Mouse (Mus musculus): ENCODE data around the gene Snx1. TPM values are rescaled to one million over a fixed set of nuclear protein-coding genes. Genes with fewer than 3 reads are reported as not detected.
A peak's percentile ranks its signal among the peaks of the same experiment; 100 is the strongest.

The Snx1 gene
- polyA plus RNA-seq, 1 experiment from 2014 or later: 136 TPM

DNA sequence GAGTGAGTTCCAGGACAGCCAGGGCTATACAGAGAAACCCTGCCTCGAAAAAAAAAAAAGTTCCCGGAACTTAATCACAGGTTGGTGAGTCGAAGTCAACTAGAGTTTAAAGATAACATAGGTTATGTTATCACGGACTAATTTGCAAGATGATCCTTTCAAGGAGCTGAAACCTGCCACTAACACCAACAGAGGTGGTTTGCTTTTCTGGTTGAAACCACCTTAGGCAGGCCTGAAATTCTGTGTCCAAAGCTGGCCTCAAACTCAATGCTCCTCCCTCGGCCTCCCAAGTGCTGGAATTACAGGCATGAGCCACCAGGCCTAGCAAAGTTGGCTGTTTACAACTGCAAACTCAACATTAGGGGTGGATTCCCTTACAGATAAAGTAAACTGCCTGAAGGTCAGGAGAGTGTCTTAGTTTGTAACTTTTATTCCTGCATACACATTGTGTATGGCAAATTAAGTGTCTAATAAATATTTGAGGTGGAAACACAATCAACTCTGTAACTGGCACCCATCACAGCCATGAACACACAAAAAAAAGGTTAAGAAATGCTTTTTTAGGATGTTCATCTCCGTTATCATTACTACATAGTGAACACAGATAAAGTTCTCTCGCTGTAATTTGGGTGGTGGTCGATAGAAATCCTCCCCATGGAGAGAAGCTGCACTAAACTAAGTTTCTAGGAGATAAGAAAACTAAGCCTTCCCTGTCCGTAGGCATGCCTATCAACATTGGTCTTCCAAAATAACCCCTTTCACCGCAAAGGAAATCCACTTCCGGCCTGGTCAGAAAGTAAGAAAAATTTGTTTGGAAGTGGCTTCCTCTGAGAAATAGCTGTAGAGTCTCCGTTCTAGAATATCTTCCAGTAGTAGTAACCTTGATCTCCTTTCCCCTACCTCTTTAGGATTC lies 588 bp downstream of the Snx1 start:
- Histone ChIP-seq H3K4me2 (replicated peaks) (peak overlapping the region; percentile 80), H3K4me3 (peak overlapping the region; percentile 64), H3K4me1 (peaks cover 33% of the 10 kb centered on the region), H3K9me3 (no peaks in the 10 kb centered on the region), H3K27ac (replicated peaks) (peak overlapping the region; percentile 92), H3K27me3 (no peaks in the 10 kb centered on the region), H3K36me3 (no peaks in the 10 kb centered on the region), H3K9ac (replicated peaks) (no peak overlapping the region)
- WGBS: 64% methylated on average over 12 of the region's 12 CpGs
- ATAC-seq (ENCODE audit: low FRiP score, low read depth): no peak

DNA sequence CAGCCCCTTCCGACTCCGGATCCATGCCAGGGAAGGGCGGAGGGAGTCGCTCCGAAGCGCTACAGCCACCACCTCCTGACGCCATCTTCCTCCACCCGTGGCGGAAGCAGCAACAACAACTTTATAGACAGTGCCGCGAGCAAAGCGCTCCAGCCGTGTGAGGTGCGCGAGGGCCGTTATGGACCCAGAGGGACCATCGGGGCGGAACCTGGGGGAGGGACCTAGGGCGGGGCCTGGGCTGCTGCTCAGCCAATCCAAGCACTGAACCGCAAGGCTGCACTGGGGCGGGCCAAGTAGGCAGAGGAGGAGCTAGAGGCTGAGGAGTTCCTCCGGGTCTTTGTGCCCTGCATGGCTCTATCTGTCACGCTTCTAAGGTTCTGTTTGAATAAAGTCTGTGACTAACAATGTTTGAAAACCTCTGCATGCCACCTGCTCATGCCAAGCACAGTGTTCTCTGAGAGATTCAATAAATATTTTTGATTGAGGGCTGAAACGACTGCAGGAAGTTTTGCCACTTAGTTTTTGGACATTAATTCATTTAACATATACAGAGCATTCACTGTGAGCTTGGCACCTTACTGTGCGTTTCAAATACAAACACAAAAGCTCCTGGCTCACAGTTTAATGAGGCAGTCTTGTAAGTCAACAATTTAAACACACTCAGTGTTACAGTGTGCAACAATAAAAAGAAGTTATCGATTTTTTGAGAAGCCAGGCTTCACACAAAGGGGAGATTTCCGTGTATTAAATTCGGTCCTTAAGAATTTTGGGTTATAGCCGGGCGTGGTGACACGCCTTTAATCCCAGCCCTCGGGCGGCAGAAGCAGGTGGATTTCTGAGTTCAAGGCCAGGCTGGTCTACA lies 1.5 kb downstream of the Snx1 start:
- H3K9me3 ChIP-seq: no peaks in the 10 kb centered on the region
- no peaks in the 10 kb centered on the region for H3K27me3 ChIP-seq
- H3K36me3 ChIP-seq: no peaks in the 10 kb centered on the region
- peak overlapping the region; percentile 92 for H3K27ac ChIP-seq (replicated peaks)
- H3K9ac ChIP-seq (replicated peaks): peak overlapping the region; percentile 87
- peak; percentile 98 for ATAC-seq (ENCODE audit: low FRiP score, low read depth)
- peaks cover 33% of the 10 kb centered on the region for H3K4me1 ChIP-seq
- H3K4me2 ChIP-seq (replicated peaks): peak overlapping the region; percentile 60
- peak overlapping the region; percentile 77 for H3K4me3 ChIP-seq
- WGBS: 13% methylated on average over 33 of the region's 33 CpGs

DNA sequence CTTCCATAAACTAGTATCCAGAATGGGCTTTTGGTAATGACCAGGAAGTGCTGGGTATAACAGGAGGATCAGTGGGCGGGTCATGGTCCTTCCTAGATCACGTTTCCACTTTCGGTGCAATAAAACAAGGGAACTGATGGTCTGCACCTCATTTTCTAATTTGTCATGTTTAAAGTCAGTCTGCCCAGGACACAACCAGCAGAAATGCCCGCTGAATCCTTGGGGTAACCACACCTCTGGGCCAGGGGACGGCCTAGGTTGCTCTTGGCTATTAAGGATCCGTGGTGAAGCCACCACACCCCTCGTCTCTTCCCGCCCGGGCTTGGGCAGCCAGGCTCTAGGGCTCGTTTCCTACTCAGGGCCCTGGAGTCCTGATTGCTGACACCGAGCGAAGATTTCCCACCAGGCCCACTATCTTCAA lies 2.3 kb downstream of the Snx1 start:
- no peaks in the 10 kb centered on the region for H3K27me3 ChIP-seq
- peaks cover 33% of the 10 kb centered on the region for H3K4me1 ChIP-seq
- under 1% methylated on average over 12 of the region's 12 CpGs for WGBS
- H3K27ac ChIP-seq (replicated peaks): peak overlapping the region; percentile 92
- H3K4me3 ChIP-seq: peak overlapping the region; percentile 77
- H3K9ac ChIP-seq (replicated peaks): peak overlapping the region; percentile 87
- peak overlapping the region; percentile 60 for H3K4me2 ChIP-seq (replicated peaks)
- ATAC-seq (ENCODE audit: low FRiP score, low read depth): peak; percentile 24
- no peaks in the 10 kb centered on the region for H3K36me3 ChIP-seq
- no peaks in the 10 kb centered on the region for H3K9me3 ChIP-seq

DNA sequence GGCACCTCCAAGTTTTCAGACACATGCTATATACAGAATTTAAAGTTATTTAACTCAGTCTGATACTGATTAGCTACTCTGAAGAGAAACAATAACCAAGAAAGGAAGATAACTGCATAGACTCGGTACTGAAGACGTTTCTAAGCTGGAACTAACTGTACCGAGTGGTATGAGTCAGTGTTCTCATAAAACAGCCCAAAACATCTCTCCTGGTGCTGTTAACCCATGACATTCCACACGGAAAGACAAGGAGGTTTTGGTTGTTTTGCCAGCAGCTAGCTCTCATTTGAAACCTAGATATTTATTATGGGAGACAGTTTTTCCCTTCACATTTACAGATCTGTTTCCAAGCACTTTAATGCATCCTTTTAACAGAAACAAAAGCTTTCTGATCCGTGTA lies 2.7 kb downstream of the Snx1 start:
- Histone ChIP-seq H3K36me3 (no peaks in the 10 kb centered on the region), H3K9ac (replicated peaks) (peak overlapping the region; percentile 87), H3K27ac (replicated peaks) (no peak overlapping the region), H3K27me3 (no peaks in the 10 kb centered on the region), H3K4me3 (peak overlapping the region; percentile 77), H3K4me1 (peaks cover 33% of the 10 kb centered on the region), H3K4me2 (replicated peaks) (peak overlapping the region; percentile 60), H3K9me3 (no peaks in the 10 kb centered on the region)
- ATAC-seq (ENCODE audit: low FRiP score, low read depth): no peak
- WGBS: 19% methylated on average over 5 of the region's 5 CpGs

DNA sequence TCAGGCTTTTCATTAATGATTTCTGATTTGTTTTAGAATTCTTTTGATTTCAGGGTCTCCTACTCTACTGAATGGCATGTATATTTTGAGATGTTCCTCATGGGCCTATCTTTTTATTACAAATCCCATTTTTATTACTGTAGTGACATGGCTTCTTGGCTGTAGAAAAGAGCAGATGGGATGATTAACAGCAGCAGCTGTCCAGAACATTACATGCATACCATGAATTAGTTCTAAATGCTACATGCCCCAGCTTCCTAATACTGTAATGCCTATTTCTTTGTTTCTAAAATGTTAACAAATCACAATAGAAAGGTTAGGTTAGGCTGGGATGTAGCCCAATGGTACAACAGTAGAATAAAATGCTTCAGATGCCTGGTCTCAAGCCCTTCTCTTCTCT lies 5.0 kb downstream of the Snx1 start:
- no peak for ATAC-seq (ENCODE audit: low FRiP score, low read depth)
- no peak overlapping the region for H3K4me3 ChIP-seq
- 0 out of 2 replicates have a peak, but pooled peaks cover 1% of the 10 kb centered on the region for H3K36me3 ChIP-seq
- no peak overlapping the region for H3K4me2 ChIP-seq (replicated peaks)
- no peak overlapping the region for H3K27ac ChIP-seq (replicated peaks)
- no peak overlapping the region for H3K9ac ChIP-seq (replicated peaks)
- H3K27me3 ChIP-seq: no peaks in the 10 kb centered on the region
- H3K4me1 ChIP-seq: peaks cover 27% of the 10 kb centered on the region
- no peaks in the 10 kb centered on the region for H3K9me3 ChIP-seq

DNA sequence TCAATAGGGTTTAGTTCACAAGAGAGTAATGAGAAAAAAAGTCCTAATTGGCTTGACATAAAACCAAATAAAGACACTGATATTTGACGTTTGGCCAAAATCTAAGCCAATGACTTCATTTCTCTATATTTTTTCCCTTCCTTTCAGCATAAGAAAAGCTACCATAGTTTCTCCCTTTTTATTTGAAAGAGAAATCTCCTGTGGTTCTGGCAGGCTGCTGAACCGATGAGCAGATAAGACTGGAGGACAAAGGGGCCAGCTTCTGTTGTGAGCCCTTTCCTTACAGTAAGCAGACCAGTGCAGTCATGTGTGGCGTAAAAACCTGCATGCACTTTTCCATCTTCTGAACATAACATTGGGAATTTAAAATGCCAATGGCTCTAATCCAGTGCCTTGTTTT lies 5.4 kb downstream of the Snx1 start:
- H3K4me3 ChIP-seq: no peak overlapping the region
- H3K9ac ChIP-seq (replicated peaks): no peak overlapping the region
- no peaks in the 10 kb centered on the region for H3K9me3 ChIP-seq
- H3K4me1 ChIP-seq: peaks cover 25% of the 10 kb centered on the region
- no peak for ATAC-seq (ENCODE audit: low FRiP score, low read depth)
- H3K27me3 ChIP-seq: no peaks in the 10 kb centered on the region
- 87% methylated on average over 3 of the region's 3 CpGs for WGBS
- H3K36me3 ChIP-seq: 0 out of 2 replicates have a peak, but pooled peaks cover 6% of the 10 kb centered on the region
- H3K27ac ChIP-seq (replicated peaks): no peak overlapping the region
- no peak overlapping the region for H3K4me2 ChIP-seq (replicated peaks)

DNA sequence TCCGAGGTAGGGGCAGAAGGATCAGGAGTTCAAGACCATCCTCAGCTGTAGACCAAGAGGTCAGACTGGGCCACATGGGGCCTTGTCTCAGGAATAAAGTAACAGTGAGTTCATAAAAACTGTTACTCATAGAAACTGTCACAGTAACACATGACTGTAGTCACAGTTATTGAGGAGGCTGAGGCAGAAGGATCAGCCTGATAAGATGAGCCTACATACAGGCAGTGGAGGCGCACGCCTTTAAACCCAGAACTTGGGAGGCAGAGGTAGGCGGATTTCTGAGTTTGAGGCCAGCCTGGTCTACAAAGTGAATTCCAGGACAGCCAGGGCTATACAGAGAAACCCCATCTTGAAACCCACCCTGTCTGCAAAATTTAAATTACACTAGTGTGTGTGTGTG lies 6.3 kb downstream of the Snx1 start:
- no peak for ATAC-seq (ENCODE audit: low FRiP score, low read depth)
- no peak overlapping the region for H3K4me3 ChIP-seq
- no peaks in the 10 kb centered on the region for H3K9me3 ChIP-seq
- H3K27me3 ChIP-seq: no peaks in the 10 kb centered on the region
- WGBS: 93% methylated on average over 4 of the region's 4 CpGs
- no peak overlapping the region for H3K27ac ChIP-seq (replicated peaks)
- H3K9ac ChIP-seq (replicated peaks): no peak overlapping the region
- peaks cover 16% of the 10 kb centered on the region for H3K4me1 ChIP-seq
- peaks cover 10% of the 10 kb centered on the region; the same call in 1 of the 2 replicates for H3K36me3 ChIP-seq
- H3K4me2 ChIP-seq (replicated peaks): no peak overlapping the region

DNA sequence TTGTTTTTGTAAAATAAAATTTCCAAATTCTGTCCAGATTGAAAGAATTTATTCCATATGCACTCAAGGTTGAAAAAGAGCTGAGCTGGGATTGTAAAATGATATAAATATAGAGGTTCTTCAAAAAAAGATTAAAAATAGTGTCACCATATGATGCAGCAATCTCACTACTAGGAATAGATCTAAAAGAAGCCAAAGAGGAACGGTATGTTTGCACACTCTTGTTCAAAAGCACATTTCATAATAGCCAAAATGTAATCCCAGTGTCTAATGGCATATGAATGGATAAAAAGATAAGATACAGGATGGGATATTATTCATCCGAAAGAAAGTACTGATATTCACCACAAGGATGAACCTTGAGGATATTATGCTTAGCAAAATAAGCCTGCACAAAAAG lies 6.9 kb downstream of the Snx1 start:
- Histone ChIP-seq H3K36me3 (peaks cover 15% of the 10 kb centered on the region; the same call in 1 of the 2 replicates), H3K9ac (replicated peaks) (no peak overlapping the region), H3K4me2 (replicated peaks) (no peak overlapping the region), H3K9me3 (no peaks in the 10 kb centered on the region), H3K27ac (replicated peaks) (no peak overlapping the region), H3K4me1 (peaks cover 16% of the 10 kb centered on the region), H3K27me3 (no peaks in the 10 kb centered on the region), H3K4me3 (no peak overlapping the region)
- 95% methylated on average over 2 of the region's 2 CpGs for WGBS
- ATAC-seq (ENCODE audit: low FRiP score, low read depth): no peak

DNA sequence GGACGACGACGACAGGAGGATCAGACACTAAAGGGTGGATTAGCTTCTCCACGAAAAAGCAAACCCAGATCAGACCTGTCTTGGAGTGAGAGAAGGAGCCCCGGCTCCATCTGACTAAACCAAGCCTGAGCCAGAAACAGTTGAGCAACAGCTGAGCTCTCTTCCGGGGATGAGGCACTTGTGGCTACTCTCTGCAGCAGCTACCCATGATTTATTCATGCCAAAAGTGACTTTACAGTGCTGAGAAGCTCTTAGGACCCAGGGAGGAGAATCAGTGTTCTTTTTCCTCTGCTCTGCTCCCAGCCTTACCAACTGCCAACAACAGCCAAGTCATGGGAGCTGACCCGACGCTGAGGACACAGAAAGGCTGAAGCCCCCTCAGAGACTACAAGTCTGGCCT lies 9.5 kb downstream of the Snx1 start:
- H3K36me3 ChIP-seq: peaks cover 28% of the 10 kb centered on the region

DNA sequence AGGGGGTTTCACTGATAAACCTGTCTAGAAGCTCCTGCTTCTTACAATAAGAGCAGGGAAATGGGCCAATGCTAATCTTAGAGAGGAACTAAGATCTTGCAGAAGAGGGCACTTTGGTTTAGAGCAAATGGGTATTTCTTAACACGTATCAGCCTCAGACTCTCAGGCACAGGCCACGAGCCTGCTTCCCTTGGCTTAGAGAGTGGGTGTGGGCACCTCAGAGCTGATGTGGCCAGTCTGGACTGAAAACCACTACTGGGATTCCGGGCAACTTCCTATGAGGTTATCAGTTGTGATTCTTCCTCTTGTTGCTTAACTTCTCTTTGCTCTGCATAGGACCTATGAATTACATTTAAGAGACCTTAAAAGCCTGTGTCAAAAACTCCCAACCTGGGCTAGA lies 12.0 kb downstream of the Snx1 start:
- H3K4me2 ChIP-seq (replicated peaks): no peak overlapping the region
- no peak overlapping the region for H3K4me3 ChIP-seq
- 96% methylated on average over 3 of the region's 3 CpGs for WGBS
- H3K9ac ChIP-seq (replicated peaks): no peak overlapping the region
- H3K4me1 ChIP-seq: peaks cover 22% of the 10 kb centered on the region
- no peaks in the 10 kb centered on the region for H3K27me3 ChIP-seq
- peaks cover 31% of the 10 kb centered on the region for H3K36me3 ChIP-seq
- no peak for ATAC-seq (ENCODE audit: low FRiP score, low read depth)
- H3K27ac ChIP-seq (replicated peaks): no peak overlapping the region
- no peaks in the 10 kb centered on the region for H3K9me3 ChIP-seq

More for the DNA sequence above, 9.5 kb downstream of the Snx1 start:
- Histone ChIP-seq H3K4me1 (peaks cover 5% of the 10 kb centered on the region; the same call in 1 of the 2 replicates), H3K4me3 (no peak overlapping the region), H3K4me2 (replicated peaks) (no peak overlapping the region), H3K9ac (replicated peaks) (no peak overlapping the region), H3K9me3 (no peaks in the 10 kb centered on the region), H3K27ac (replicated peaks) (no peak overlapping the region), H3K27me3 (no peaks in the 10 kb centered on the region)
- no peak for ATAC-seq (ENCODE audit: low FRiP score, low read depth)
- 56% methylated on average over 8 of the region's 8 CpGs for WGBS

DNA sequence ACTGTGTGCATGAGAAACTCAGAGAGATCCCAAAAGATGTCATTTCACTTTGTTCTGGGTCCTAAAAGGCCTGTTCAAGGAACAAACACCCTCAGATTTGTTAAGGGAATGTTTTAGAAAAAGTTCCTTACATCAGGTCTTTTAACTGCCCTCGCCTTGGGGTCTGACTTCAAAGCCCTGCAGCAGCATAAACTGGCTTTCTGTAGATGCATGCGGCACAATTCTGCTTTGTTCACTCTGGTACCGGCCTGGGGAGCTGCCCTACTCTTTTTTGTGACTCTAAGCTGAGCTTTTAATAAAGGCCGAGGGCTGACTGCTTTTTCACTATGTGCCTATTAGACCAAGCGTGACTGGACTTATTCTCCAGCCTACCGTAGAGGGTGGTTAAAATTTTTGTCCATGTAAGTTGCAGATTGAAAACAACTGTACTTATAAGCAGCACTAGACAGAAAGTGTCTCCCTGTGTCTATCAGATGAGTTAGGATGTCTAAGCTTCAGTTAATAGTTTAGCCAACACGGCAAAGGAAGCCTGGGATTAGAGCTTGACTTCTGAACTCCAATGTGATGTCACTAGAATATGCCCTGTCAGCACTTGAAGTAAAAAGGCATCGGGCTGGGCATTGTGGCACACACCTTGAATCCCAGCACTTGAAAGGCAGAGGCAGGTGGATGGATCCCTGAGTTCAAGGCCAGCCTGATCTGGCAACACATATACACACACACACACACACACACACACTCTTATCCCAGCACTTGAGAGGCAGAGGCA lies 15.6 kb downstream of the Snx1 start:
- ATAC-seq (ENCODE audit: low FRiP score, low read depth): no peak
- Histone ChIP-seq H3K36me3 (peaks cover 48% of the 10 kb centered on the region), H3K4me1 (peaks cover 17% of the 10 kb centered on the region), H3K27ac (replicated peaks) (peak overlapping the region; percentile 73), H3K9me3 (no peaks in the 10 kb centered on the region), H3K4me3 (no peak overlapping the region), H3K9ac (replicated peaks) (no peak overlapping the region), H3K27me3 (no peaks in the 10 kb centered on the region), H3K4me2 (replicated peaks) (no peak overlapping the region)
- WGBS: 30% methylated on average over 8 of the region's 8 CpGs

Data from midbrain, embryonic 12.5 days (tissue).